Mouse (Mus musculus) mature B cell (primary cell): Measurements from ENCODE around the gene Gata2.

Experiments
- in situ Hi-C: fragments of 300-500 bp; cut with MboI; formaldehyde crosslinking; loops from 2 replicates; pipeline ENCODE4 v1.14.3; 2019

Gene Gata2

GRCm38 (mm10) chr6:88194053-88194977 is 624 bp downstream of the Gata2 start:
- in situ Hi-C loops: loop anchor here (10.0 kb wide), 1 partner anchor 310 kb away; no protein-coding TSS in a partner anchor

- in situ Hi-C loops: loop anchor here (10.0 kb wide), 1 partner anchor 310 kb away; no protein-coding TSS in a partner anchor
These were observed 1.3 kb downstream of the Gata2 start for GRCm38 (mm10) chr6:88194978-88195325.

- in situ Hi-C loops: loop anchor here (10.0 kb wide), 1 partner anchor 309 kb away; no protein-coding TSS in a partner anchor
These were observed 2.5 kb downstream of the Gata2 start for GRCm38 (mm10) chr6:88196054-88196732.

GRCm38 (mm10) chr6:88196733-88197312 is 3.1 kb downstream of the Gata2 start:
- in situ Hi-C loops: loop anchor here (10.0 kb wide), 1 partner anchor 308 kb away; no protein-coding TSS in a partner anchor

- in situ Hi-C loops: loop anchor here (10.0 kb wide), 1 partner anchor 307 kb away; no protein-coding TSS in a partner anchor
These were observed 3.8 kb downstream of the Gata2 start for GRCm38 (mm10) chr6:88197313-88198069.

GRCm38 (mm10) chr6:88198070-88198940 is 4.6 kb downstream of the Gata2 start:
- in situ Hi-C loops: loop anchor here (10.0 kb wide), 1 partner anchor 306 kb away; no protein-coding TSS in a partner anchor

- in situ Hi-C loops: loop anchor here (10.0 kb wide), 1 partner anchor 306 kb away; no protein-coding TSS in a partner anchor
These were observed 5.5 kb downstream of the Gata2 start for GRCm38 (mm10) chr6:88199001-88199717.

- in situ Hi-C loops: loop anchor here (10.0 kb wide), 1 partner anchor 305 kb away; no protein-coding TSS in a partner anchor
These were observed 6.3 kb downstream of the Gata2 start for GRCm38 (mm10) chr6:88199718-88200692.

GRCm38 (mm10) chr6:88200693-88201609 is 7.3 kb downstream of the Gata2 start:
- in situ Hi-C loops: no loop called here

- in situ Hi-C loops: no loop called here
These were observed 8.4 kb downstream of the Gata2 start for GRCm38 (mm10) chr6:88201926-88202700.

GRCm38 (mm10) chr6:88202921-88203690 is 9.4 kb downstream of the Gata2 start:
- in situ Hi-C loops: no loop called here

- in situ Hi-C loops: no loop called here
These were observed 10.2 kb downstream of the Gata2 start for GRCm38 (mm10) chr6:88203791-88204405.

- in situ Hi-C loops: no loop called here
These were observed 11.1 kb downstream of the Gata2 start for GRCm38 (mm10) chr6:88204531-88205385.

GRCm38 (mm10) chr6:88205386-88205700 is 11.7 kb downstream of the Gata2 start:
- in situ Hi-C loops: no loop called here

GRCm38 (mm10) chr6:88205937-88206336 is 12.2 kb downstream of the Gata2 start:
- in situ Hi-C loops: no loop called here
